Mouse (Mus musculus) E14TG2a.4 (cell line): ENCODE data around the gene Pabpc4.
"Not testable (repeated sequence)": the region's sequence is repeated elsewhere in the genome, so short reads cannot be mapped to it uniquely, and the experiment has no call there.

ENCODE experiments used
- H3K27me3 ChIP-seq: 2 replicates; pipeline ENCODE4 v1.6.1; 2014; ENCODE audit warnings: low read length, control low read depth; ENCODE audit not compliant: insufficient read depth
- H3K36me3 ChIP-seq: 2 replicates; pipeline ENCODE4 v1.6.1; 2014; ENCODE audit warnings: low read length, control low read depth; ENCODE audit not compliant: insufficient read depth
- H3K4me1 ChIP-seq: replicated peaks from 2 replicates; pipeline ENCODE4 v1.6.1; 2014; ENCODE audit warnings: low read depth, low read length, control low read depth
- H3K4me3 ChIP-seq: replicated peaks from 2 replicates; pipeline ENCODE4 v1.5.1; 2014; ENCODE audit warnings: mild to moderate bottlenecking, low read length
- H3K9me3 ChIP-seq: 2 replicates; pipeline ENCODE4 v1.6.1; 2014; ENCODE audit warnings: low read length, control low read depth
- CTCF ChIP-seq: conservative IDR thresholded peaks from 2 replicates; pipeline ENCODE4 v1.5.1; 2014; ENCODE audit warnings: low read length
- NANOG ChIP-seq: IDR thresholded peaks from 2 replicates; pipeline ENCODE4 v1.6.1; 2014; ENCODE audit warnings: borderline replicate concordance, low read length, mixed read lengths
- POU5F1 ChIP-seq: IDR thresholded peaks from 2 replicates; pipeline ENCODE4 v1.6.1; 2014; ENCODE audit warnings: low read length, borderline replicate concordance

Gene Pabpc4

DNA sequence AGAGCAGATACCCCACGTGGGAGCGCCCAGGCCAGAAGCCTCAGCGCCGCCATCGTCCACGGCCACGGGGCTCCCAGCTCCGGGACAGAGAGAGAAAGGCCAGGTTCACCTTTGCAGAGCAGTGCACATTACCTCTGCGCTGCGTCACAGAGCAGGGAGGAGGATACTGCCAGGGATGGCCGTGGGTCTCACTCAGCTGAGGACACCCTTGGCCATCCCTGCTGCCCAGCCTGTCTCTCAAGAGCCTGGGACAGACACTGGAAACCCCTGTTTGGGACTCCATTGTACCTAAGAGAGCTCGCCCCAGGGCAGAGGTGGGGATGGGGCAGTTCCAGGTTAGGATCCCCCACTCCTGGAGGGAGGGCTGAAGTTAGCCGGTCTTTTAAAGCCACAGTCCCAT lies 61.4 kb downstream of the Pabpc4 start, which contains the start of gene Oxct2a:
Gene Oxct2a (minus strand): TSS at position 101 of the 400 bp plus-strand sequence.
- Histone ChIP-seq H3K9me3 (no peaks in the 10 kb centered on the region), H3K4me1 (peaks cover 14% of the 10 kb centered on the region), H3K27me3 (peaks cover 34% of the 10 kb centered on the region), H3K4me3 (peak within 1 kb of the TSS; percentile 69), H3K36me3 (no peaks in the 10 kb centered on the region; the same call in 1 of the 2 replicates)
- TF ChIP-seq POU5F1 (no peak), CTCF (no peak), NANOG (no peak)

GRCm38 (mm10) chr4:123326087-123326486 lies 63.9 kb downstream of the Pabpc4 start:
- H3K4me1 ChIP-seq: peaks cover 37% of the 10 kb centered on the region
- H3K27me3 ChIP-seq: peaks cover 34% of the 10 kb centered on the region
- TF ChIP-seq CTCF (no peak), NANOG (no peak), POU5F1 (no peak)
- H3K9me3 ChIP-seq: no peaks in the 10 kb centered on the region
- no peaks in the 10 kb centered on the region; the same call in 1 of the 2 replicates for H3K36me3 ChIP-seq
- no peak overlapping the region for H3K4me3 ChIP-seq

GRCm38 (mm10) chr4:123327630-123328029 lies 65.5 kb downstream of the Pabpc4 start:
- Histone ChIP-seq H3K36me3 (no peaks in the 10 kb centered on the region), H3K4me3 (no peak overlapping the region), H3K4me1 (peaks cover 48% of the 10 kb centered on the region), H3K27me3 (peaks cover 23% of the 10 kb centered on the region), H3K9me3 (0 out of 2 replicates have a peak, but pooled peaks cover under 1% of the 10 kb centered on the region)
- TF ChIP-seq NANOG (no peak), CTCF (no peak), POU5F1 (no peak)

DNA sequence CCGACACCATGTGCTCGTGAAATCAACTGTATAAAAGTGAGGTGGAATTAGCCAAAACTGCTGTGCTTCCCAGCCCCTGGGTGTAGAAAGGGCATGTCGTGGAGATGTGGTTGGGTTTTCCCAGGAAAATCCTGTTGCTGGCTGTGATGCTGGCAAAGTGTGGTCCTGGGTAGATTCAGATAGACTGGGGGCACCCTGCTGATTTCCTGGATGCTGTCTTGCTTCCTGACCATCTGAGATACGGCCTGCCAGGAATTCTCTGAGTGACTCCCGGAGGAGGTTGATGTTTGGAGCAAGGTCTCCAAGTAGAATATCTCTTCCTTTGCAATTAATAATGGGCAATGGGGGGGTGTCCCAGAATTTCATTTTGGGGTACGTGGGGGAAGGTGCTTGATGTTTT lies 66.8 kb downstream of the Pabpc4 start:
- H3K4me1 ChIP-seq: peaks cover 42% of the 10 kb centered on the region
- H3K27me3 ChIP-seq: peaks cover 10% of the 10 kb centered on the region
- TF ChIP-seq CTCF (no peak), POU5F1 (no peak), NANOG (no peak)
- H3K4me3 ChIP-seq: no peak overlapping the region
- H3K36me3 ChIP-seq: no peaks in the 10 kb centered on the region
- H3K9me3 ChIP-seq: peaks cover 9% of the 10 kb centered on the region; the same call in 1 of the 2 replicates

DNA sequence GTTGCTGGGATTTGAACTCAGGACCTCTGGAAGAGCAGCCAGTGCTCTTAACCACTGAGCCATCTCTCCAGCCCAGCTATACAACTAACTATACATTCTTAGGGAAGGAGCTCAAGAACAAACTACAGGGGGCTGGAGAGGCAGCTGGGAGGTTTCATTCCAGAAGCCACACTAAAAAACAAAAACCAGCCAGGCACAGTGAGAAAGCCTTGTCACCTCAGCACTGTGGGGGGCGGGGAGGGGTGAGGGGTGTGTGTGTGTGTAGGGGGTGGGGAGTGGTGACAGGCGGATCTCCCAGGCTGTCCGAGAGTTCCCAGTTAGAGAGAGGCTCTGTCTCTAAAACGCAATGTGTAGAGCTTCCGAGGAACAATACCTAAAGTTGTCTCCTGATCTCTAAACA lies 69.2 kb downstream of the Pabpc4 start:
- no peaks in the 10 kb centered on the region for H3K36me3 ChIP-seq
- TF ChIP-seq NANOG (no peak), POU5F1 (no peak), CTCF (no peak)
- peaks cover 9% of the 10 kb centered on the region; the same call in 1 of the 2 replicates for H3K9me3 ChIP-seq
- no peak overlapping the region for H3K4me3 ChIP-seq
- peaks cover 57% of the 10 kb centered on the region for H3K4me1 ChIP-seq
- H3K27me3 ChIP-seq: no peaks in the 10 kb centered on the region; the same call in 1 of the 2 replicates

- not testable (repeated sequence) for H3K27me3 ChIP-seq, H3K36me3 ChIP-seq, H3K4me3 ChIP-seq, H3K9me3 ChIP-seq
- H3K4me1 ChIP-seq: peaks cover 60% of the 10 kb centered on the region
These were observed 69.8 kb downstream of the Pabpc4 start for GRCm38 (mm10) chr4:123331961-123332360.

GRCm38 (mm10) chr4:123333151-123333550 lies 71.0 kb downstream of the Pabpc4 start:
- no peaks in the 10 kb centered on the region for H3K36me3 ChIP-seq
- H3K9me3 ChIP-seq: peaks cover 9% of the 10 kb centered on the region; the same call in 1 of the 2 replicates
- TF ChIP-seq POU5F1: no peak
- TF ChIP-seq NANOG: no peak
- TF ChIP-seq CTCF: peak; percentile 50

DNA sequence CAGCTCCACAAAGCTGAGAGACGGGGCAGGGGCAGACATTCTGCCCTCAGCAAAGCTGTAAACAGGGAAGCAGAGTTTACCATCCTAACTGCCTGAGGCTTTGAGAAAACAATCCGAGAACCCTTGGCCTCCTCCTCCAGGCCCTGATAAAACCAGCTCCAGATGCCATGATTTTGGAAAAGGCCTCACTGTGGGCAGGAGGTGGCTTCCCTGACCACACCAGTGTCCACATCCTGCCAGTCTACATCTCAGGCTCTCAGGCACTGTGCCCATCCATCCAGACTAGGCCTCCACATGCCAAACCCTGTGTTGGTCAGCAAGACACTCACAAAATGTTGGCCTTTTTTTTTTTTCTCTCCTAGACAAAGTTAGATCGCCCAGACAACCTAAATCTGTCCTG lies 72.0 kb downstream of the Pabpc4 start:
- Histone ChIP-seq H3K27me3 (0 out of 2 replicates have a peak, but pooled peaks cover 6% of the 10 kb centered on the region), H3K4me1 (peaks cover 53% of the 10 kb centered on the region), H3K36me3 (no peaks in the 10 kb centered on the region), H3K9me3 (peaks cover 9% of the 10 kb centered on the region; the same call in 1 of the 2 replicates), H3K4me3 (no peak overlapping the region)
- TF ChIP-seq NANOG (no peak), POU5F1 (no peak), CTCF (no peak)

More at GRCm38 (mm10) chr4:123333151-123333550, 71.0 kb downstream of the Pabpc4 start:
- Histone ChIP-seq H3K4me3 (no peak overlapping the region), H3K4me1 (peaks cover 62% of the 10 kb centered on the region), H3K27me3 (no peaks in the 10 kb centered on the region)

- H3K27me3 ChIP-seq, H3K9me3 ChIP-seq, H3K36me3 ChIP-seq, H3K4me3 ChIP-seq: not testable (repeated sequence)
- peaks cover 46% of the 10 kb centered on the region for H3K4me1 ChIP-seq
These were observed 73.1 kb downstream of the Pabpc4 start for GRCm38 (mm10) chr4:123335244-123335643.
